Mouse (Mus musculus) intestine, embryonic 16.5 days (tissue): Measurements from ENCODE around the gene Phldb2. TPM values are rescaled to one million over a fixed set of nuclear protein-coding genes. Genes with fewer than 3 reads are reported as not detected.

Experiments
- ATAC-seq: fragments of 200-750 bp; cut with Nextera tagmentation; 2 replicates; pipeline ENCODE4 v1.8.0; 2017; ENCODE audit warnings: moderate TSS enrichment, moderate library complexity
- H3K27ac ChIP-seq: fragments of 300-500 bp; sonication (generic); 2 replicates; pipeline ENCODE4 v1.5.1; 2014; ENCODE audit warnings: mild to moderate bottlenecking, low read length
- H3K27me3 ChIP-seq: fragments of 300-500 bp; sonication (generic); replicated peaks from 2 replicates; pipeline ENCODE4 v1.6.1; 2014; ENCODE audit warnings: low read length, control low read depth, mixed read lengths; ENCODE audit not compliant: control insufficient read depth, insufficient read depth
- H3K36me3 ChIP-seq: fragments of 300-500 bp; sonication (generic); 2 replicates; pipeline ENCODE4 v1.6.1; 2014; ENCODE audit warnings: low read length, control low read depth; ENCODE audit not compliant: control insufficient read depth, insufficient read depth
- H3K4me1 ChIP-seq: fragments of 300-500 bp; sonication (generic); 2 replicates; pipeline ENCODE4 v1.6.1; 2014; ENCODE audit warnings: low read length, control low read depth, mixed read lengths; ENCODE audit not compliant: control insufficient read depth, insufficient read depth
- H3K4me2 ChIP-seq: fragments of 300-500 bp; sonication (generic); 2 replicates; pipeline ENCODE4 v1.6.1; 2014; ENCODE audit warnings: low read depth, low read length, control low read depth
- H3K4me3 ChIP-seq: fragments of 300-500 bp; sonication (generic); 2 replicates; pipeline ENCODE4 v1.5.1; 2014; ENCODE audit warnings: mild to moderate bottlenecking, low read length
- H3K9ac ChIP-seq: fragments of 300-500 bp; sonication (generic); 2 replicates; pipeline ENCODE4 v1.6.1; 2014; ENCODE audit warnings: low read depth, low read length
- H3K9me3 ChIP-seq: fragments of 300-500 bp; sonication (generic); 2 replicates; pipeline ENCODE4 v1.6.1; 2016; ENCODE audit warnings: low read length, control low read depth; ENCODE audit not compliant: control insufficient read depth
- WGBS: fragments of 180-500 bp; shearing (Covaris S2); extraction: QIAGEN DNeasy Blood & Tissue Kit; methylation state at CpG from one replicate; pipeline ENCODE4 v1.1.7; 2014; 5-methylcytosine and 5-hydroxymethylcytosine counted together
- polyA plus RNA-seq: library from polyadenylated mRNA; unstranded; fragments of >200 nt; fragmentation: Nextera tagmentation; extraction: Ambion mirVana; gene quantifications from 2 replicates; pipeline ENCODE4 v1.2.1, GENCODE M21; 2015

Phldb2 gene
- polyA plus RNA-seq, 1 experiment from 2014 or later: 20.7 TPM

DNA sequence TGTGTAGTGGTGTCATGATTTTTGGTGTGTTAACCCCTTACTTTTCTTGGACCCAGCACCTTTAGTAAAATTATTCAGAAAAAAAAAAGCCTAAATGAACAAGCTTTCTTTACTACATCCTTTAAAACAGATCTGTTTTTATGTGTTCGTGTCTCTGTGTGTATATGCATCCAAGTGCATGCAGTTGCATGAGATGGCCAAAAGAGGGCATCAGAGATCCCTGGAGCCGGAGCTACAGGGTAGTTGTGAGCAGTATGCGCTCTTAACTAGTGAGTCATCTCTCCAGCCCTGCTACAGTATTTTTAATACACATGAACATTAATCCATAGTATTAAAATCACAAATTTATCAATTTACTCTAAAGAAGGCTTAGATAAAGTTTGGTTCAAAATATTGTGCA, 14.0 kb downstream of the Phldb2 start:
- Histone ChIP-seq H3K36me3 (no peaks in the 10 kb centered on the region), H3K9me3 (0 out of 2 replicates have a peak, but pooled peaks cover 2% of the 10 kb centered on the region), H3K27me3 (no peaks in the 10 kb centered on the region), H3K4me1 (0 out of 2 replicates have a peak, but pooled peaks cover 6% of the 10 kb centered on the region), H3K4me3 (no peak overlapping the region), H3K9ac (no peak overlapping the region), H3K27ac (no peak overlapping the region), H3K4me2 (no peak overlapping the region)
- no peak for ATAC-seq
- 94% methylated on average over 3 of the region's 3 CpGs for WGBS

DNA sequence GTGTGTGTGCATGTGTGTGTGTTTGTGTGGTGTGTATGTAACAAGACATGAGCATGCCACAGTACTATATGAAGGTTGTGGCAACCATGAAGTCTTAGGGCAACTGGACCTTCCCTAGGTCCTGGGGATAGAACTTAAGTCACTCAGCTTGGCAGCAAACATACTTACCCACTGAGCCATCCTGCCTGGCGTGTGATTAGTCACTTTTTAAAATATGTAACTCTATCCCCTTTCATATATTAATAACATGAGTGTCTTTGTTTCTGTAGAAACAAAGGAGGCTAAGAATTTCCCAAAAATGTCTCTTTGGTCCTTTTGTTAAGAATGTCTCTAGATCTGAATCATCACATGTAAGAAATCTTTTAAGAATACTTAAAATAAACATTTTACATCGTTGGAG, 16.0 kb downstream of the Phldb2 start:
- Histone ChIP-seq H3K9me3 (0 out of 2 replicates have a peak, but pooled peaks cover 2% of the 10 kb centered on the region), H3K4me2 (no peak overlapping the region), H3K27ac (no peak overlapping the region), H3K9ac (no peak overlapping the region), H3K4me1 (0 out of 2 replicates have a peak, but pooled peaks cover 6% of the 10 kb centered on the region), H3K4me3 (no peak overlapping the region), H3K27me3 (no peaks in the 10 kb centered on the region), H3K36me3 (no peaks in the 10 kb centered on the region)
- WGBS: 62% methylated on average over 2 of the region's 2 CpGs
- ATAC-seq: no peak

DNA sequence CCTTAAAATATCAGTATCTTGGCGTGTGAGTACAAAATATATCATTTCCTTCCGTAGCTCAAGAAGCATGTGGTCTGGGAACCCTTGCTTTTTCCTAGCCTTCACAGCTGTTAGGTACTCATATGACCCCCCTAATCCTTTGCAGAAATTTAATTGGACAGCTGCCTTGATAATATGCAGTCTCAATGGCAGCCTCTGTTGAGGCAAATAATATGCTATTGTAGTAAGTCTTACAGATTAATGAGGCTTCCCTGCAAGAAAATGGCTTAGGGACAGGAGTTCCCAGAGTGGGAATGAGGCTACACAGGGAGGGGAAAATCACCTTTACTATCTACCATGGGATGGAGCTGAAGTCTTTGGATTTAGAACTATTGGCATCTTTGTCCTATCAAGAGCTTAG, 16.9 kb downstream of the Phldb2 start:
- Histone ChIP-seq H3K36me3 (no peaks in the 10 kb centered on the region), H3K9ac (no peak overlapping the region), H3K9me3 (0 out of 2 replicates have a peak, but pooled peaks cover 2% of the 10 kb centered on the region), H3K4me3 (no peak overlapping the region), H3K27me3 (no peaks in the 10 kb centered on the region), H3K27ac (no peak overlapping the region), H3K4me2 (no peak overlapping the region), H3K4me1 (0 out of 2 replicates have a peak, but pooled peaks cover 4% of the 10 kb centered on the region)
- 44% methylated on average over 2 of the region's 2 CpGs for WGBS
- peak; percentile 64; the same call in 1 of the 2 replicates for ATAC-seq

DNA sequence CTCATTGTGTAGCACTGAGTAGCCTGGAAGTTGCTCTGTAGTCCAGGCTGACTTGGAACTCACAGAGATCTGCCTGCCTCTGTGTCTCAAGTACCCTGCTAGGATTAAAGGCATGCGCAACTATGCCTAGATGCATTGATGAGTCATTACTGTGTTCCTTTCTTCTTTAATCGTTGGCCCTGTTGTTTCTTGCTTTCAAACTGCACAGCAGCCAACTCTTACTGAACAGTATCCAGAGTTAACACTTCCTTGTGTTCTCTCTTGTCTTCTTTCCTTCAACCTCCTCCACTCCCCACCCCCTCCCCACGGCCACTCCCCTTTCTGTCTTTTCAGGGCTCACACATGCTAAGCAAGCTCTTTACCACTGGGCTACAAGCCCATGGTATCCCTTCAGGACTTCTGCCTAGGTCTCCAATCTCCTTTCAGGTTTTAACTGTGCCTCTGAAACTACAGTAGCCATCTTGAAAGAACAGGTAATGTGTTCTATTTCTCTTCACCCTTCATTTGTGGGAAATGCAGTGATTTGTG, 17.4 kb downstream of the Phldb2 start:
- WGBS: 76% methylated on average over 3 of the region's 3 CpGs
- Histone ChIP-seq H3K4me1 (0 out of 2 replicates have a peak, but pooled peaks cover 4% of the 10 kb centered on the region), H3K4me2 (no peak overlapping the region), H3K4me3 (no peak overlapping the region), H3K27me3 (no peaks in the 10 kb centered on the region), H3K27ac (no peak overlapping the region), H3K36me3 (no peaks in the 10 kb centered on the region), H3K9ac (no peak overlapping the region), H3K9me3 (0 out of 2 replicates have a peak, but pooled peaks cover 2% of the 10 kb centered on the region)
- ATAC-seq: peak; percentile 64; the same call in 1 of the 2 replicates

DNA sequence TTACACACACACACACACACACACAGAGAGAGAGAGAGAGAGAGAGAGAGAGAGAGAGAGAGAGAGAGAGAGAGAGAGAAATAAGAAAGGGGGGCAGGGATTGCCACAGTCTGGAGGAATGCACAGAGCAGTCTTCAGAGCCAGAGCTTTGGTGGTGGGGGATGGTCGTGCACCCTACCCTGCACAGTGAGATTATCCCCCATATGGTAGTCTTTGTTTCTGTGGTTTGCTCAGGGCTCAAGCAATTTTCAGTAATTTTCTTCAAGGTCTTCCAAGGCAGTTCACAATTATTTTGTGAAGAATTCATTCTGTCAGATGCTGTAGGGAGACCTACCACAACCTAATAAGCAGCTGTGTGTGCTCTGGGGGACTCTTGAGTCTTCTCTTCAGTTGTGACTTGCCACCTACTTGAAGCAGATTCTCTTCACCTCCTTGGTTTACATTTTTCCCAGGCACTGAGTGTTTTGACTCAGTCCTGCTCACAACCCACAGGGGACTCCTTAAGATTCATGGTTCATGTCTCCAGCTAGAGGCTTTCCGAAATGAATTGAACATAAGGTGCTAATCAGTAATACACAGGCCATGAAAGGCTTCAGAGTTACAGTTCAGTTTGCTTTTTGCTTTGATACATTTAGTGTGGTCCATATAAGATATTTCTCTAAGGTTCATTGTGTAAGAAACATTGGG, 18.5 kb downstream of the Phldb2 start:
- Histone ChIP-seq H3K27me3 (no peaks in the 10 kb centered on the region), H3K4me3 (no peak overlapping the region), H3K4me1 (0 out of 2 replicates have a peak, but pooled peaks cover 6% of the 10 kb centered on the region), H3K36me3 (no peaks in the 10 kb centered on the region), H3K4me2 (no peak overlapping the region), H3K9me3 (0 out of 2 replicates have a peak, but pooled peaks cover 2% of the 10 kb centered on the region), H3K9ac (no peak overlapping the region), H3K27ac (no peak overlapping the region)
- WGBS: 40% methylated on average over 2 of the region's 2 CpGs
- no peak for ATAC-seq

DNA sequence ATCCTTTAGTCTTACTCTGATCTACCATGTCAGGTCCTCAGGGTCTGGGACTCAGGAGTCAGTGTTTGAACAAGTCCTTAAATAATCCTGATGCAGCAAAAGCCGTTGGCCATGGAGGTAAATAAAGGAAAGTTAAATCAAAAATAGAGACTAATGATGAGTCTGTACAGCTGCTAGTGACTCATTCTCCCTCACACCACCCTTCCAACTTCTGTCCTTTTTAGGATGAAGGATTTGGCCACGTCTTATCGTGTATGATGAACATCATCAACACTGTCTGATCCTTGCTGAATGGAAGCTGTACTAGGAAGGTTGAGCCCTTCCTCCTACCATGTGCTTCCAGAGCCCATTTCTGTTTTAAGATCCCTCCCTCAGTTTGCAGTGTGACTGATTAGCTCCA, 23.1 kb downstream of the Phldb2 start:
- Histone ChIP-seq H3K4me2 (no peak overlapping the region), H3K27me3 (no peaks in the 10 kb centered on the region), H3K9me3 (no peaks in the 10 kb centered on the region), H3K36me3 (no peaks in the 10 kb centered on the region), H3K4me3 (no peak overlapping the region), H3K27ac (no peak overlapping the region), H3K4me1 (peaks cover 16% of the 10 kb centered on the region), H3K9ac (no peak overlapping the region)
- ATAC-seq: no peak
- WGBS: 68% methylated on average over 3 of the region's 3 CpGs

DNA sequence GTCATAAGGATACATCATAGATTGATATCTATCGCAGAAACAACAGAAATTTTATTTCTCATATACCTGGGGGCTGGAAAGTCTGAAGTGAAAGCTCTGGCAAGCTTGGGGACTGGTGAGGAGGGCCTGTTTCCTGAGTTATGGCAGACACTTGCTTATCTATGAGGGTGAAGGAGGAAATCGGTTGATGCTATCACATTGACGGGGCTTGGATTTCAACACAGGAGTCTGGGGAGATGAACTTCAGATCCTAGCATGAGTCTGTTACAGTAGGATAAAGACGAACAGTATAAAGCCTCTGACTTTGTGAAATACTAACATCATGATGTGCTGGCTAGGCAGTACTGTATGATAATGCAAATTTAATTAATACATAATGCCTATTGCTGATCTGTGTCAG, 25.3 kb downstream of the Phldb2 start:
- H3K36me3 ChIP-seq: no peaks in the 10 kb centered on the region
- H3K4me1 ChIP-seq: peaks cover 29% of the 10 kb centered on the region
- no peaks in the 10 kb centered on the region for H3K27me3 ChIP-seq
- WGBS: 45% methylated on average over 4 of the region's 4 CpGs
- H3K9me3 ChIP-seq: no peaks in the 10 kb centered on the region
- H3K4me3 ChIP-seq: no peak overlapping the region
- no peak overlapping the region for H3K4me2 ChIP-seq
- no peak overlapping the region for H3K9ac ChIP-seq
- no peak overlapping the region for H3K27ac ChIP-seq
- ATAC-seq: no peak

DNA sequence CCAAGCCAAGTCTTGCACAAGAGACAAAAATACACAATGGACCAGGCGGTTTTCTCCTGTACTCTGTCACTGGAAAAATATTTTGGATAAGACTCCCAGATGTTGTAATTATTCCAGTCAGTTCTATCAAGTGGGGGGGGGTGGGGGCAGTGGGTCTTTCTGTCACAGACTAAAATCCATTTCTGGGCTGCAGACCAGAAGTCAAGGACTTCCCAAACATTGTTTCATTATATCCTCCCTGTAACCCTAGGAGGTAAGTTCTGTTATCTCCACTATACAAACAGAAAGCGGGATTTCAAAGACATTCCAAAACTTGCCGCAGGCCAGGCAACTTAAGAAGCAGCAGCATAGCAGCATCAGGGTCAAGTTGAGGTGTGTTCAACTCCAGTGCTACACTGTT, 25.8 kb downstream of the Phldb2 start:
- no peaks in the 10 kb centered on the region for H3K9me3 ChIP-seq
- H3K36me3 ChIP-seq: no peaks in the 10 kb centered on the region
- H3K4me2 ChIP-seq: no peak overlapping the region
- WGBS: 17% methylated on average over 3 of the region's 3 CpGs
- H3K4me3 ChIP-seq: no peak overlapping the region
- H3K9ac ChIP-seq: no peak overlapping the region
- peak; percentile 45 for ATAC-seq
- peaks cover 29% of the 10 kb centered on the region for H3K4me1 ChIP-seq
- no peaks in the 10 kb centered on the region for H3K27me3 ChIP-seq
- no peak overlapping the region for H3K27ac ChIP-seq

DNA sequence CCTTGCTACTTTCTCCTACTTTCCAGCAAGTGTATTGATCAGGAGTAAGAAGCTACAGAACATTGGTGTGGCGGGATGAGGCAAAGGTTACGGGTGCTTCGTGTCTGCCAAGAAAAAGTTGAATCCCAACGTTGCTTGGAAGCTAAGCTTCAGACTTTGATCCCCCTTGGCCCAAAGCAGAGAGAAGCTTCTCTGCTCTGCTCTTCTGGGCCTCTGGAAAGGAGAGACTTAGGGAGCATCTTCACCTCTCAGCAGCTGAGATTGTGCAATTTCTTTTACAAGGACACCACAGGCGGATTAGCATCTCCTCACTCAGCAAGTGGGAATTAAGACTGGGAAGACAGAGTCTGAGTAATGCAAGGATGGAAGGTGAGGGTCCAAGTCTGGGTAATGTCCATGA, 26.5 kb downstream of the Phldb2 start:
- H3K4me3 ChIP-seq: no peak overlapping the region
- no peak overlapping the region for H3K27ac ChIP-seq
- 78% methylated on average over 5 of the region's 5 CpGs for WGBS
- H3K9me3 ChIP-seq: no peaks in the 10 kb centered on the region
- peaks cover 30% of the 10 kb centered on the region for H3K4me1 ChIP-seq
- no peak overlapping the region for H3K4me2 ChIP-seq
- H3K27me3 ChIP-seq: no peaks in the 10 kb centered on the region
- H3K9ac ChIP-seq: no peak overlapping the region
- no peaks in the 10 kb centered on the region for H3K36me3 ChIP-seq
- ATAC-seq: no peak
